Mouse (Mus musculus) hindbrain, embryonic 16.5 days (tissue): Measurements from ENCODE around the gene Ap1s3. TPM values are rescaled to one million over a fixed set of nuclear protein-coding genes. Genes with fewer than 3 reads are reported as not detected.

Experiments used
- ATAC-seq: fragments of 200-750 bp; cut with Nextera tagmentation; 2 replicates; pipeline ENCODE4 v1.8.0; 2017; ENCODE audit warnings: moderate TSS enrichment, moderate library complexity
- H3K27ac ChIP-seq: fragments of 300-500 bp; sonication (generic); 2 replicates; pipeline ENCODE4 v1.5.1; 2014; ENCODE audit warnings: low read depth, mild to moderate bottlenecking, control low read depth, low read length, moderate library complexity
- H3K27me3 ChIP-seq: fragments of 300-500 bp; sonication (generic); replicated peaks from 2 replicates; pipeline ENCODE4 v1.6.1; 2014; ENCODE audit warnings: low read length; ENCODE audit not compliant: control insufficient read depth, insufficient read depth
- H3K36me3 ChIP-seq: fragments of 300-500 bp; sonication (generic); 2 replicates; pipeline ENCODE4 v1.6.1; 2014; ENCODE audit warnings: mild to moderate bottlenecking, low read length, moderate library complexity, mixed read lengths; ENCODE audit not compliant: control insufficient read depth, insufficient read depth
- H3K4me1 ChIP-seq: fragments of 300-500 bp; sonication (generic); 2 replicates; pipeline ENCODE4 v1.6.1; 2014; ENCODE audit warnings: low read depth, low read length; ENCODE audit not compliant: control insufficient read depth, insufficient read depth
- H3K4me2 ChIP-seq: fragments of 300-500 bp; sonication (generic); 2 replicates; pipeline ENCODE4 v1.6.1; 2014; ENCODE audit warnings: mild to moderate bottlenecking, low read length, control low read depth, moderate library complexity
- H3K4me3 ChIP-seq: fragments of 300-500 bp; sonication (generic); 2 replicates; pipeline ENCODE4 v1.5.1; 2014; ENCODE audit warnings: mild to moderate bottlenecking, low read length, control low read depth, moderate library complexity
- H3K9ac ChIP-seq: fragments of 300-500 bp; sonication (generic); 2 replicates; pipeline ENCODE4 v1.6.1; 2014; ENCODE audit warnings: low read depth, mild to moderate bottlenecking, control low read depth, low read length, moderate library complexity
- H3K9me3 ChIP-seq: fragments of 300-500 bp; sonication (generic); 2 replicates; pipeline ENCODE4 v1.6.1; 2014; ENCODE audit warnings: mild to moderate bottlenecking, low read length, moderate library complexity; ENCODE audit not compliant: control insufficient read depth
- WGBS: fragments of 180-500 bp; shearing (Covaris S2); extraction: QIAGEN DNeasy Blood & Tissue Kit; methylation state at CpG from one replicate; pipeline ENCODE4 v1.1.7; 2014; 5-methylcytosine and 5-hydroxymethylcytosine counted together
- polyA plus RNA-seq: library from polyadenylated mRNA; unstranded; fragments of >200 nt; fragmentation: Nextera tagmentation; extraction: Ambion mirVana; gene quantifications from 2 replicates; pipeline ENCODE4 v1.2.1, GENCODE M21; 2015

Gene Ap1s3
- polyA plus RNA-seq = 0.16 and 0.40 TPM in 2 replicates

DNA sequence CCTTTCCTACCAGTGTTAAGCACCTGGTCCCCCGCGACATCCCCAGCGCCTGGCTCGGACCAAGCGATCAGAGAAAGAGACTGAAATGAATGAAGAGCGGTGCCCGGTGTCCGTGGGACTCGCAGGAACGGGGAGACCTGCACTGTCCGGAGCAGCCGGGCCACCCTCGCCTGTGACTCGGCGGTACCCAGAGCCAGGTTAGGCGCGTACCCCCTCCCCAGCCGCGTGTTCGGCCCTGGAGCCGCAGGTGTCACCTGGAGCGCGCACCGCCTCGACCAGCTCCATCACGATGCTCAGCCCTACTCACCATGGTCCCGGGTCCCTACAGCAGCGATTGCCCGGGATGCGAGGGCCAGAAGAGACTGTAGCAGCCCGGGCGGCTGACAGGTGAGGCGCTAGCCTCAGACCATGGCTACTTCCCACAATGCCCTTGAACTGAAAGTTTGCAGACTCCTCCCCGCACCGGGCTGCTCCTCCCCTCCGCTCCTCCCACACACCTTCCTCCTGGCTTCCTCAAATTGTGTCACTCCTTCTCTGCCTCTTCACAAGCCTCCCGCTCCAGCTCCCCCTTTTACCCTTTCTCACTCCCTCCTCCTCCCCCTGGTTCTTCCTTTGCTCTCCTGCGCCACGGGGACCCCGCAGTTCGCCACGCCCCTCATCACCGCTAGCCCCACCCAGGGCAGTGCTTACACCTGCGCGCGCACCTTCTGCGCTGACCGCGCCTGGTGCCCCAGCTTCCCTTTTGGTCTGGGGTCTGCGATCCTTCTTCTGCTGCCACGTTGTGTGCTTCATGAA is at the start of gene Ap1s3:
Gene Ap1s3 (minus strand): TSS at position 430 of the 795 bp plus-strand sequence.
- peak within 1 kb of the TSS; percentile 94 for H3K4me2 ChIP-seq
- H3K27ac ChIP-seq = no peak within 1 kb of the TSS
- WGBS = under 1% methylated on average over 51 of the region's 51 CpGs
- H3K4me3 ChIP-seq = peak within 1 kb of the TSS; percentile 65
- H3K4me1 ChIP-seq = peaks cover 5% of the 10 kb centered on the region; the same call in 1 of the 2 replicates
- no peaks in the 10 kb centered on the region for H3K9me3 ChIP-seq
- peaks cover 10% of the 10 kb centered on the region for H3K27me3 ChIP-seq
- no peaks in the 10 kb centered on the region for H3K36me3 ChIP-seq
- peak; percentile 94 for ATAC-seq
- peak within 1 kb of the TSS; percentile 64 for H3K9ac ChIP-seq

GRCm38 (mm10) chr1:79714152-79714923 is 42.6 kb upstream of the Ap1s3 start:
- H3K9ac ChIP-seq = no peak overlapping the region
- H3K27ac ChIP-seq = no peak overlapping the region
- peaks cover 7% of the 10 kb centered on the region; the same call in 1 of the 2 replicates for H3K36me3 ChIP-seq
- WGBS = 90% methylated on average over 13 of the region's 13 CpGs
- no peaks in the 10 kb centered on the region for H3K27me3 ChIP-seq
- no peak overlapping the region for H3K4me3 ChIP-seq
- H3K4me2 ChIP-seq = no peak overlapping the region
- ATAC-seq = no peak
- peaks cover 11% of the 10 kb centered on the region for H3K4me1 ChIP-seq
- no peaks in the 10 kb centered on the region for H3K9me3 ChIP-seq

DNA sequence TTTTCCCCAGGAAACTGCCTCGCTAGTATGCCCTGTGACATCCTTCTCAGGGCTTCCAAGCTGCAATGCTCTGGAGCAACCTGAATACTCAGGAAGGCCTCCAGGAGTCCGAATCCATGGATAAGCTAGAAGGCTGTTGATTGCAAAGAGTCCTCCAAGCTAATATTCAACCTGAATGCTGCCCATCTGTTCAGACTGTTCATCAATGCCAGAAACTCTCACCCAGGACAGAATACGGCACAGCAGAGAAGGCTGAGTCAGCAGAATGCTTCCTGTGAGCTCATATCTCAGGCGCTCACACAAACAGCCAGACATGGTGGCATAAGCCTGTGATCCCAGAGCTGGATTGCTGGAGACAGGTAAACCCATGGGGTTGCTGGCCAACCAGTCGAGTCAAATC is 41.3 kb upstream of the Ap1s3 start:
- H3K36me3 ChIP-seq = peaks cover 7% of the 10 kb centered on the region; the same call in 1 of the 2 replicates
- no peak overlapping the region for H3K27ac ChIP-seq
- ATAC-seq = no peak
- WGBS = 85% methylated on average over 5 of the region's 5 CpGs
- no peaks in the 10 kb centered on the region for H3K27me3 ChIP-seq
- peaks cover 11% of the 10 kb centered on the region for H3K4me1 ChIP-seq
- no peaks in the 10 kb centered on the region for H3K9me3 ChIP-seq
- no peak overlapping the region for H3K9ac ChIP-seq
- no peak overlapping the region for H3K4me3 ChIP-seq
- no peak overlapping the region for H3K4me2 ChIP-seq

- 0 out of 2 replicates have a peak overlapping the region, but pooled peaks have one; percentile 20 for H3K27ac ChIP-seq
- peaks cover 10% of the 10 kb centered on the region; the same call in 1 of the 2 replicates for H3K36me3 ChIP-seq
- H3K4me3 ChIP-seq = no peak overlapping the region
- no peaks in the 10 kb centered on the region for H3K27me3 ChIP-seq
- ATAC-seq = no peak
- WGBS = 78% methylated on average over 18 of the region's 18 CpGs
- H3K4me2 ChIP-seq = no peak overlapping the region
- H3K9ac ChIP-seq = no peak overlapping the region
- no peaks in the 10 kb centered on the region for H3K9me3 ChIP-seq
- peaks cover 11% of the 10 kb centered on the region for H3K4me1 ChIP-seq
Measured at GRCm38 (mm10) chr1:79711147-79712126, 39.7 kb upstream of the Ap1s3 start.

- ATAC-seq = peak; percentile 57; the same call in 1 of the 2 replicates
- H3K4me1 ChIP-seq = peaks cover 11% of the 10 kb centered on the region
- 0 out of 2 replicates have a peak overlapping the region, but pooled peaks have one; percentile 20 for H3K27ac ChIP-seq
- no peaks in the 10 kb centered on the region for H3K9me3 ChIP-seq
- no peak overlapping the region for H3K4me3 ChIP-seq
- H3K4me2 ChIP-seq = no peak overlapping the region
- no peak overlapping the region for H3K9ac ChIP-seq
- H3K36me3 ChIP-seq = peaks cover 10% of the 10 kb centered on the region; the same call in 1 of the 2 replicates
- no peaks in the 10 kb centered on the region for H3K27me3 ChIP-seq
- WGBS = 45% methylated on average over 4 of the region's 4 CpGs
Measured at GRCm38 (mm10) chr1:79710678-79711077, 38.9 kb upstream of the Ap1s3 start.

DNA sequence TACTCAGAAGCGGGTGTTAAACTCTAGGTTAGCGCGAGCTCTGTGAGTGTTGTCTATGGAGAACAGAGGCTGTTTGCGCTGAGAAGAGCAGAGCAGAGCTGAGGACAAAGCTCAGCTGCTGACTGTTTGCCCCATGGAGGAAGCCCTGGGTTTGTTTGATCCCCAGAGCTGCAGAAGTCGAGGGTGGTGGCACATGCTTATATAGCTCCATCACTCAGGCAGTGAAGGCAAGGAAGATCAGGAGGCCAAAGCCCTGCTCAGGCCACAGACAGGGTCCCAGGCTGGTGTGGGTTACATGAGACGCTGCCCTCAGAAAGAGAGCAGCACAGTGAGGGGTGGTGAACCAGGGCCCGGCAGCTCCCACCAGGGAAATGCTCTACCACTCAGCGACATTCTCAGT is 38.4 kb upstream of the Ap1s3 start:
- Histone ChIP-seq H3K27me3 (no peaks in the 10 kb centered on the region), H3K4me2 (no peak overlapping the region), H3K4me1 (peaks cover 11% of the 10 kb centered on the region), H3K9ac (no peak overlapping the region), H3K36me3 (peaks cover 10% of the 10 kb centered on the region; the same call in 1 of the 2 replicates), H3K27ac (no peak overlapping the region), H3K4me3 (no peak overlapping the region), H3K9me3 (no peaks in the 10 kb centered on the region)
- 75% methylated on average over 8 of the region's 8 CpGs for WGBS
- 0 out of 2 replicates have a peak, but pooled peaks have one; percentile 29 for ATAC-seq

DNA sequence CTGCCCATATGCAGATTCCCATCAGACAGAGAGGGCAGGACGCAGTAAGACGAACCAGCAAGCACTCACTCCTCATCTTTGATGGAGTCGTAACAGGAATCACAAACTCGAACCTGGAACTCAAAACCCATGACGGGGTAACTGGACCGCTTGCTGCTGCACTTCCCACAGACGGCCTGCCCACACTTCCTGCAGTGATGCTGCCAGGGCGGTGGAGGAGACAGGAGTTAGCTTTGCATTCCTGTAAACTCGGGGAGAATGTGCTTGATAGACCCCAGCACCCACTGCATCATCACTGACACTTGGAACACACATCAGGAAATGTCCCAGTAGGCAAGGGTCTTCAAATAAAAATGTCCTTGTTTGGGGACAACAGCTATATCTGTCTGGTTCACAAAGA is 35.6 kb upstream of the Ap1s3 start:
- Histone ChIP-seq H3K36me3 (peaks cover 13% of the 10 kb centered on the region; the same call in 1 of the 2 replicates), H3K27me3 (no peaks in the 10 kb centered on the region), H3K4me2 (no peak overlapping the region), H3K9me3 (no peaks in the 10 kb centered on the region), H3K27ac (no peak overlapping the region), H3K9ac (no peak overlapping the region), H3K4me1 (peaks cover 11% of the 10 kb centered on the region), H3K4me3 (no peak overlapping the region)
- 94% methylated on average over 9 of the region's 9 CpGs for WGBS
- no peak for ATAC-seq

GRCm38 (mm10) chr1:79706707-79707106 is 34.9 kb upstream of the Ap1s3 start:
- no peak overlapping the region for H3K4me3 ChIP-seq
- peaks cover 13% of the 10 kb centered on the region; the same call in 1 of the 2 replicates for H3K36me3 ChIP-seq
- H3K4me2 ChIP-seq = no peak overlapping the region
- no peaks in the 10 kb centered on the region for H3K9me3 ChIP-seq
- H3K4me1 ChIP-seq = peaks cover 11% of the 10 kb centered on the region
- H3K27ac ChIP-seq = no peak overlapping the region
- no peaks in the 10 kb centered on the region for H3K27me3 ChIP-seq
- no peak overlapping the region for H3K9ac ChIP-seq
- 91% methylated on average over 3 of the region's 3 CpGs for WGBS
- no peak for ATAC-seq
